Mouse (Mus musculus) MEL (cell line): ENCODE results near the gene Hist2h3b.

ENCODE experiments used
- CTCF ChIP-seq, 3 experiments: IDR thresholded peaks in 2 of 3; conservative IDR thresholded peaks in 1 of 3; 2 replicates each; pipeline ENCODE4 v1.5.1; 2011 to 2012; ENCODE audit warnings: low read length in 3 of 3, low read depth in 2 of 3, mild to moderate bottlenecking in 2 of 3, improper control_type of control experiment in 1 of 3, inconsistent platforms in 1 of 3, mixed read lengths in 1 of 3, moderate library complexity in 1 of 3; ENCODE audit not compliant: control insufficient read depth in 1 of 3, insufficient read depth in 1 of 3, poor library complexity in 1 of 3, severe bottlenecking in 1 of 3
- ELF1 ChIP-seq: IDR thresholded peaks from 2 replicates; pipeline ENCODE4 v1.6.1; 2014; ENCODE audit warnings: low read depth, mild to moderate bottlenecking, inconsistent platforms, low read length, improper control_type of control experiment, moderate library complexity
- ETS1 ChIP-seq: IDR thresholded peaks from 2 replicates; pipeline ENCODE4 v1.6.1; 2012; ENCODE audit warnings: low read depth, mild to moderate bottlenecking, inconsistent platforms, low read length, improper control_type of control experiment, moderate library complexity
- GATA1 ChIP-seq: IDR thresholded peaks from 2 replicates; pipeline ENCODE4 v1.6.1; 2011; ENCODE audit warnings: low read depth, low read length, improper control_type of control experiment
- JUND ChIP-seq: IDR thresholded peaks from 2 replicates; pipeline ENCODE4 v1.6.1; 2011; ENCODE audit warnings: low read depth, mild to moderate bottlenecking, improper control_type of control experiment, low read length
- MAX ChIP-seq: IDR thresholded peaks from 2 replicates; pipeline ENCODE4 v1.6.1; 2011; ENCODE audit warnings: low read length, improper control_type of control experiment
- MAZ ChIP-seq: IDR thresholded peaks from 2 replicates; pipeline ENCODE4 v1.6.1; 2012; ENCODE audit warnings: low read depth, mild to moderate bottlenecking, inconsistent platforms, low read length, improper control_type of control experiment
- POLR2A ChIP-seq, 2 experiments: IDR thresholded peaks; 2 replicates each; pipeline ENCODE4 v1.6.1; 2011 to 2012; ENCODE audit warnings: low read length in 2 of 2, mild to moderate bottlenecking in 2 of 2, control low read depth in 1 of 2, improper control_type of control experiment in 1 of 2, low read depth in 1 of 2, moderate library complexity in 1 of 2; ENCODE audit not compliant: control insufficient read depth in 1 of 2, insufficient read depth in 1 of 2, poor library complexity in 1 of 2
- TBP ChIP-seq: IDR thresholded peaks from 2 replicates; pipeline ENCODE4 v1.8.0; 2011; ENCODE audit warnings: low read depth, low read length, improper control_type of control experiment
- USF1 ChIP-seq: IDR thresholded peaks from 2 replicates; pipeline ENCODE4 v1.6.1; 2014; ENCODE audit warnings: low read depth, mild to moderate bottlenecking, inconsistent platforms, low read length, improper control_type of control experiment, moderate library complexity

DNA sequence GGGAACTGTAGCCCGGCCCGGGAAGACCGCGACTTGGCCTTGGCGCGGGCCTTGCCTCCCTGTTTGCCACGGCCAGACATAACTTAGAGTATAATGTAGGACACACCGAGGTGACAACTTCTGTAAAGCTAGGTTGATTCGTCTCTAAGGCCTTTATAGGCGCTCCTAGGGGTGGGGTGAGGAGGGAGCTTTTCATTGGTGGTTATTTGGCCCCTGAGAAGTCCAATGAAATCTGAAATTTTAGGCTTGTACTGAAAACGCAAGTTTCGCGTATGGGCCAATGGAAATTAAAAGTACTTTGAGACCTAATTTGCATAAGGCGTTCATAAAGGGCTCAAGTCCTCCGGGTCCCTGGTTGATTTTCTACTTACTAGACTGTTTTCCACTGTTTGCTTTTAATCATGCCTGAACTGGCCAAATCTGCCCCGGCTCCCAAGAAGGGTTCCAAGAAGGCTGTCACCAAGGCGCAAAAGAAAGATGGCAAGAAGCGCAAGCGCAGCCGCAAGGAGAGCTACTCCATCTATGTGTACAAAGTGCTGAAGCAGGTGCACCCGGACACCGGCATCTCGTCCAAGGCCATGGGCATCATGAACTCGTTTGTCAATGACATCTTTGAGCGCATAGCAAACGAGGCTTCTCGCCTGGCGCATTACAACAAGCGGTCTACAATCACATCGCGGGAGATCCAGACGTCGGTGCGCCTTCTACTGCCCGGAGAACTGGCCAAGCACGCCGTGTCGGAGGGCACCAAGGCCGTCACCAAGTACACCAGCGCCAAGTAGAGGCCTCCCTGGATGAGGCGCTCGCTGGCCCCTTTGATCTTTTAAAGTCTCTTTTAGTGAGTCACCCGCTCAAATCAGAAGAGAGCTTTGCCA is 47.5 kb upstream of the Hist2h3b start, which contains the start of the genes Hist2h2ac and Hist2h2be:
- TF ChIP-seq JUND (no peak), TBP (peak; percentile 99), MAZ (no peak), ELF1 (no peak), CTCF (IDR thresholded peaks at IDR 0.05 in 2 of 3, conservative IDR thresholded peaks at IDR 0.05 in 1 of 3; ENCODE audit: control insufficient read depth in 1 of 3, insufficient read depth in 1 of 3, low read depth in 2 of 3, low read length in 3 of 3, poor library complexity in 1 of 3, severe bottlenecking in 1 of 3) (no peak), POLR2A (IDR thresholded peaks at IDR 0.05; ENCODE audit: control insufficient read depth in 1 of 2, insufficient read depth in 1 of 2, low read depth in 1 of 2, low read length in 2 of 2, poor library complexity in 1 of 2) (peak; percentile 81 to 100), USF1 (no peak), GATA1 (peak; percentile 51; the same call in 1 of the 2 replicates), MAX (no peak), ETS1 (no peak)
